Mouse (Mus musculus) kidney, postnatal 10 days (tissue): Measurements from ENCODE around the gene Spns3.

ENCODE experiments used
- DNase-seq: peaks from one replicate; pipeline ENCODE4 v3.0.0; 2021; ENCODE audit warnings: mixed read lengths

Spns3 gene

DNA sequence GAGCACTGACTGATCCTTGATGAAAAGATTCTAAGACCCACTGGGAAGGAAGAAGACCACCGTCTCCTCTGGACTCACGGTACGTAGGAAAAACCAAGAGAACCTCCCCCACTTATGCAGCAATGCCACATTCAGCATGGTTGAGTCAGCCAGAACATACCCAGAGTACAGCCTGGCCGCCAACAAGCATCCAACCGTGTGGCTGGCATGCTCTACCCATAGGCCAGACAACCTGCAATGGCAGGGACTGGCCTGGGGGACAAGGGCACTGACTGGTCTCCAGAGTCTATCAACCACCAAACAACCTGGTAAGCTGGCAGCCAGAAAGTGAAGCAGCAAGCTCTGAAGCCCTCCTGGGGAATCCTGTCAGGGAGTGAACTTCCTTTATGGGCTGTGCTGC is 41.7 kb downstream of the Spns3 start:
- no peak for DNase-seq

GRCm38 (mm10) chr11:72507651-72508050 is 42.7 kb downstream of the Spns3 start:
- DNase-seq = no peak

DNA sequence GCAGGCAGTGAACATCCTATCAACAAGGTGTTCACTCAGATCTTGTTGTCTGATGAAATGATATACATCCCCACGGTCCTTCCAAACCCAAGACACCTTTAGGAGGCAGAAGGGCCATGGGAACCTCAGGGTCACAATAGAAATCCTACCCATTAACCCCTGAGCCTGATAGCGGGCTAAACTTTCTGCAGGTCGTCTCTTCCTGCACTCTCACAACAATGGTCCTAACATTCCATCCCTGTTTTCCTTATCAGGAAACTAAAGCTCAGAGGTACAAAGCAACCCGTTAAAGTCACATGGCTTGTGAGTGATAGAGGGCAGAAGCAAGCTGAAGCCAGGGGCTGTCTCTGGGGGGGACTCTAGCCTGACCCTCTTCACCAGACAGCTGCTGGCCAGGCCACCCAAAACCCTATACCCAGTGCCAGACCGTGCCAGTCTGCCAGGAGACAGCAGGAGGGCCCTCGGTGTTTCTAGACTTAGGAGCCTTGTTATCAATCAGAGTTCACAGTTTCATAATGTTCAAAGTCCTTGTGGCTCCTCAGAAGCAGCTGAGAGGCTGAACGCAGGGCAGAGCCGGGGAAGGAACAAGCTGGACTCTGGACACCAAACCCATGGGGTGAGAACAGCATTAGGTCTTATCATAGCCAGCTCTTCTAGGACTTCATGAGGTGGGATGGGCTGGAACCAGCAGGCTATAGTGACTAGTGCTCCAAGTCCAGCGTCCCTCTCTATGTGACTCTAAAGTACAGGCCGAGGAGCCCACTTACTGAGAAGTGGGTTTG is 46.1 kb downstream of the Spns3 start:
- peak; percentile 49 for DNase-seq

DNA sequence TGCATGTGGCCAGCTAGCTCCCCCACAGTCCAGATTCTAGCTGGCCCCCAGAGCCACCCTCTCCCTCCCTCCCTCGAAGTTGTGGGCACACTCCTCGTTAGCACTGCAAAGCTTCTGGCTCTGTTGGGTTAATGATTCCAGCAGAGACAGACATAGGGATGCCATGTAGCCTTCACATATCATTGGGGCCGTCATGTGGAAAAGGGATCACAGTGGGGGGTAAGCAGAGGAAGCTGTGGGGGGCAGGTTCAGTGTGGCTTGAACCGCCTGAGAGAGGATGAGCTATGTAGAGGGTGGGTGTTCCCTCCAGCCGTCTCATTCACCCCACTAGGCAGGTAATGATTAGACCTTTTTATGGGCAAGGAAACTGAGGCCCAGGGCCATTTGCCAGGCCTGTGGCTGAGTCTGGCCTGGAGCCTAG is 46.8 kb downstream of the Spns3 start:
- peak; percentile 82 for DNase-seq

GRCm38 (mm10) chr11:72502236-72502635 is 48.1 kb downstream of the Spns3 start:
- DNase-seq = no peak

DNA sequence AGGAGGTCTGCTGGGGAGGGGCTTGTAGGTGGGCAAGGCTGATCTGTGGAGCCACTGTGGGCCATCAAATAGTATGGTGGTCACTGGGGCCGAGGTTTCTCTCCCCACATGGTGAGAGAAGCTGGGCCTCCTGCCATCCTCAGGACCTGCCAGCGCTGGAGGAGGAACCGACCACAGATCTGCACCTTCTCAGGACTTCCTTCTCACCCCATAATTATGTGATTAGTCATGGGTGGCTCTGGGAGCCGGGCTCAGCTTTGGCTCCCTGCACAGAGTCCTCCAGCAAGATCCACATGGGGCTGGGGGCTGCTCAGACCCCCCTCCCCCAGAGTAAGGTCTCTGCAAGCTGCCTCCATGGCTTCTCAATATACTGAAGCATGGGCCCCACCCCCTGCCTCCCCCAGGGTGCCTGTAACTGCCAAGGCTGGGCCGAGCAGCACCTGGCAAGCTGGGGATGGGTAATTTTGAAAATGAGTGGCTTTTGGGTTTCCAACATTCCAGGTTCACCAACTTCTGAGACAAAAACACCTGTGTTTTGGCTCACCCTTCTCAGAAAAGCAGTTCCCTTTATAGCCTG is 48.8 kb downstream of the Spns3 start:
- DNase-seq = no peak

GRCm38 (mm10) chr11:72500139-72500538 is 50.2 kb downstream of the Spns3 start:
- no peak for DNase-seq

- DNase-seq = no peak
Measured at GRCm38 (mm10) chr11:72497367-72497766, 52.9 kb downstream of the Spns3 start.

- DNase-seq = no peak
Measured at GRCm38 (mm10) chr11:72496775-72497174, 53.5 kb downstream of the Spns3 start.

DNA sequence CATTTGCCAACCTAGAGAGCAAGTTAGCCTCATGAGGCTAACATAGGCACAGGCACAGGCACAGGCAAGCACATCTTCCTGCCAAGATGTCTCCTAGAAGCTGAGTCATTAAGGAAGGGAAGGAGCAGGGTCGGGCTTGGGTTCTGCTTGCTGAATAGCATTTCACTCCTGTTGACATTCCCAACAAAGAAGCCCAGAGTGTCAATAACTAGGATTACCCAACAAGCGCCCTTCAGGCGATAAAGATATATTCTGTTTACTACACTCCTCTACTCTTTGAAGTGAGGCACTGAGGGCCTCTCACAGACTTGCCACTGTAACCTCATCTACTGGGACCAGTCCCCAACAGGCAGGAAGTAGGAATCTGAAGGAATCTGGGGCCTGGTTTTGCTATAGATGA is 54.2 kb downstream of the Spns3 start:
- DNase-seq = no peak

DNA sequence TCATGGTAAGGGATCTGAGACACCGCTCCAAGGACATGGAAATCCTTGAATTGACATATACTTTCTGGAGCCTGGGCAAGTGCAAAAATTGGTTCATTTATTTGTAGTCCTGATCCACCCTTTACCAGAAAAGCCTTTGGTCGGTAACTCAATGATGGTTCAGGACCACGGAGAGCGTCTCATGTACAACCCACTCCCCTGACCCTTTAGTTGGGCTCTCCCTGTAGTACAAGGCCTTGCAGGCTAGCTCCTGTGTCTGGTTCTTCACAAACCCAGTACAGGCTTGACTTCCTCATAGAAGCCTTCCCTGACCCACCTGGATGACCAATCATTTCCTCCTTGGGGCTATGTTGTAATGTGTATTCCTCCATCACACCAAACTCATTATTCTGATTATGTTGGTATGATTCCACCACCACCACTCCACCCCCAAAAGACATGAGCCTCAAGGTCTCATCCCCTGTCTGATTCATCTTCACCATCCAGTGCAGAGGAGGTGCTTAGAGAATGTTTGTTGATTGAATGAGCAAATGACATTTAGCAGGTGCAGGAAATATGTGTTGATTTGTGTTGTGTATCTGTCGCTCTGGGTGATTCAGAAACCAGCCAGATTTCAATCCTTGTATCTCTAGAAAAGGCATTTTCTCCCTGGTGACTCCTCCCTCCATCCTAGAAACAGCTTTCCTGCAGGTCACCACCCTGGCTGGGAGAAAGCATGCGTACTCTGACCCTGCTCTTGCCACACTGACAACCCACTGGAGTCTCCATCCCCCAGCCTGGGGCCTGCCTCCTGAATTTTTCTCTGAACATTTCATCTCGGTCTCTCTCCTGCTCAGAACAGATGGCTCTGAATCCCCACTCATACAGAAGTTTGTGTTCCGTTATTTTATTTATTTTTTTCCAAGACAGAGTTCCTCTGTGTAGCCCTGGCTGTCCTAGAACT is 56.0 kb downstream of the Spns3 start:
- DNase-seq = peak; percentile 65

DNA sequence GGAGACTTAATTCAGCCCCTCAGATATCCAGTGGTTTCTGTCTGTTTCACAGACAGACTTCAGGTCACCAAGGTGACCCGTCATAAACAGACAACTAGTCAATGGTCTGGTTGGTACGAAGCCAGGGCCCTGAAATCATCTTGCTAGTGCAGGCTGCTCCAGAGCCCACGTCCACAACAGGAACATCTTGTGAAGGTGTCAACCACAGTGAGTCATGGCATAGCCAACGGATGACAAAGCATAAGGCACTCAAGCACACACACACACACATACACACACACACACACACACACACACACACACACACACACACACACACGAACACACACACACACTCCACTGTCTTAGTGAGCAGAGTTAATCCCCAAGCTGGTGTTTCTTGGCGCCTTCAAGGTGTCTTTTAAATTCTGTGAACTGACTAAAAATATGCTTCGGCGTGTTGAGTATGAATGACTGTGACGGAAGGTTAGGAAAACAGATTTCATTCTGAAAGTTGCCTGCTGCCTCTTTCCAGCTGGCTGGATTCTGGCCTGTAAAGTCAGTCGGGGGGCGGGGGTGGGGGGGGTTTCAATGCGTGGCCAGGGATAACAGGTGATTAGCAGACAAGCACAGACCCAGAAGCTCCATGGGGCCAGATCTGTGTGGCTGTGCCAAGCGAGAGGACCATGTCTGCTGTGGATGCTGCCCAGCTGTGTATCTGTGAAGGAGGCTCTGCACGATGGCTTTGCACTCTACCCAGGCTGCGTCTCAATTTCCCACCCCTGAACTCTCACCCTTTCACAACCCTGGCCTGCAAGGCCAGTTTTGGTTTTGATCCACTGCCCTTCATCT is 59.0 kb downstream of the Spns3 start:
- DNase-seq = no peak

DNA sequence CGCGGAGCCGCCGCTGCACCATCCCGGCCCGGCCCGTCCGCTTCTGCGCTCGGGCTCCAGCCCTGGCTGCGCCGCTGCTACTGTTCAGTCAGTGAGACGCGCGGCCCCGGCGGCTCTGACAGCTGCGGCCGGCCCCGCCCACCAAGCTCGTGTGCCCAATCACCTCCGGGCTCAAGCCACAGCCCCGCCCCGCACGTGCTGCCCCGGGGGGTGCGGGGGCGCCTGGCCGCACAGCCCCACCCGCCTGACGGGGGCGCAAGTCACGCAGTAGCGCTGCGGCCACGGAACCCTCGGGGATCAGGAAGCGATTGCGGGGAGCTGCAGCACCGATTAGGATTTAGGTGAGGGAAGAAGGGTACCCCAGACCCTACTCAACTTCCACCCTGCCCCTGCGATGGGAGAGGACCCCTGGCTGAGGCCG is 60.4 kb downstream of the Spns3 start, which contains the start of gene Spns2:
Gene Spns2, minus strand, starts transcription at position 24 of the 421 bp plus-strand sequence.
- peak; percentile 97 for DNase-seq

GRCm38 (mm10) chr11:72489397-72489796 is 60.9 kb downstream of the Spns3 start:
- no peak for DNase-seq

DNA sequence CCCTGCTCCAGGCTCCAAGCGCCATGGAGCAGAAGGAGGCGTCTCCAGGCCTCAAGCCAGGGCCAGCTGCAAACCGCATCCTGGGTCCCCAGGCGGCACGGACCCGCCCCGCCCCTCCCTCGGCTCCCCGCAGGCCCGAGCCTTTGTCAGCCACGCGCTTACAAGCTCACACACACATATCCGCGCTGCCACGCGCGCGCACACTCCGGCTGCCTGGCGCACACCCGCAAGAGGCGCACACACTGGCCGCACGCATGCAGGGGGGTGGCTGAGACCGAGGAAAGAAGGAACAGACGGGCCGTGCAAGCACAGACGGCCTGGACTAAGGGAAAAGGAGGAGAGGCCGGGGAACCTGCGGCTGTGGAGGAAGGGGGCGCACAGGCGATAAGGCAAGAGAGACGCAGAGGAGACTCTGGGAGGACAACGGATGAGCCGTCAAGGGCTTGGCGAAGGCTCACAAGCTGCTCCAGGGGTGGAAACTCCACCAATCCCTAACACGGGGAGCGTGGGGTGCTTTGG is 61.5 kb downstream of the Spns3 start:
- DNase-seq = peak; percentile 59

DNA sequence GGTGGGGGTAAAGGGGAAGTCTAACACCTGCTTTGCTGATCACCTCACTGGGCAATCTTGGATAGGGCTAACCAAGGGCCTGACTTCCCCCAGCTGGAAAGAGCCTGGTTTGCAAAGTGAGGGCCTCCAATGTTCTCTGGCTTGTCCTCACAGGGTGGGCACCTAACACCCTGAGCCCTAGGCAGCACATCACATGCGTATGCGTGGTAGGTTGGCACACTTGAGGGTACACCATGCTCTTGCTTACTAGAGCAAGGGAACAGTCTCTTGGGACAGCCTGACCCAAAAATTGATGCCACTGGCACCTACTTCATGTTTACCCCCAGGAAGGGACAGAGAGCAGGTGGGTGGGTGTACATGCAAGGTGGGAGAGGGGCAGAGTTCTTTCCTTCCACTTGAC is 62.6 kb downstream of the Spns3 start:
- DNase-seq = no peak

GRCm38 (mm10) chr11:72487171-72487570 is 63.1 kb downstream of the Spns3 start:
- DNase-seq = no peak

- DNase-seq = no peak
Measured at GRCm38 (mm10) chr11:72485960-72486359, 64.3 kb downstream of the Spns3 start.

GRCm38 (mm10) chr11:72485157-72485556 is 65.1 kb downstream of the Spns3 start:
- DNase-seq = no peak

- DNase-seq = no peak
Measured at GRCm38 (mm10) chr11:72484549-72484948, 65.8 kb downstream of the Spns3 start.

GRCm38 (mm10) chr11:72481952-72482351 is 68.4 kb downstream of the Spns3 start:
- no peak for DNase-seq

DNA sequence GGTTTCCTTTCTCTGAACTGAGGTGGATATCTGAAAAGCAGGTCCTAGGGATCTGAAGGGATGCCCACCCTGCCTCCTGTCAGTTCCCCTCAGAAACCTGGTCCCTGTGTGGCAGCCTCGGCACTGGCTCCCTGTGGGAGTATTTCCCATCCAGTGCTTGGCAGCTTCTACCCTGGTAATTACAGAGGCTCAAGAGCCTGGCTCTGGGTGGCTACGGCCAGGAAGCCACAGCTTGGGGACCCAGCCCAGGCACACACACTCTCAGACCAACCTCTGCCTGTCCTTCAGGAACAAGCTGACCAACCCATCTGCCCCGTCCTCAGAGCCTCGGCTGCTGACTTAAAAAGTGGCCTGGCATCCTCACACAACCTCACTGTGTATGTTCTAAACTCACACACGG is 69.0 kb downstream of the Spns3 start:
- no peak for DNase-seq
